ENCODE assay signal across 12 mouse cellular contexts in the genomic region with DNA sequence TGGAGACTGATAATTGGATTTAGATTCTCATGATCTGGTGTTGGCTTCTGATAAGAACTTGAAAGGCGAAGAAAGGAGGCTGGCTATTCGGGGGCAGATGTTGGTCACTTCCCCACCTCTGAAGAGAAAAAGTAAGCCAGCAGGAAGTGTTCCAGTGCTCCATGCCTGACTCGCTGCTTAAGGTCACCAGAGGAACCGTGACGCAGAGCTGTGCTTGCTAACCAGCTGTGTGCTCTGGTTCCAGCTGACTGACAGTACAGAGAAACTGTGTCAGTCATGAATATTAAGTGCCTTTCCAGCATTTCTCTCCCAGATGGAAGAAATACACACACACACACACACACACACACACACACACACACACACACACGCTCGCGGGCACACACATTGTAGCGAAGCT.
DNase-seq lines count a peak whose midpoint lies in the region; ATAC-seq lines count a peak whose summit lies in the region.
"Had no signal": no experiment of that assay in that cellular context is flagged by ENCODE, and none has a peak within 500 bp of the region (broad histone marks: within the 10 kb centered on the region; RNA-seq: fewer than 3 reads in every experiment).

No protein-coding gene starts in this region.

- H3K27ac ChIP-seq in midbrain, embryonic 15.5 days: peak overlapping the region; percentile 60
- H3K27ac ChIP-seq: limb, embryonic 12.5 days had no signal

- H3K4me2 ChIP-seq in midbrain, embryonic 15.5 days: peak overlapping the region; percentile 10; the same call in 1 of the 2 replicates
- H3K4me2 ChIP-seq: limb, embryonic 12.5 days had no signal

- peaks cover 31% of the 10 kb centered on the region for H3K4me1 ChIP-seq in midbrain, embryonic 15.5 days

- H3K9ac ChIP-seq in midbrain, embryonic 15.5 days: no peak overlapping the region
- H3K9ac ChIP-seq: limb, embryonic 12.5 days had no signal

- H3K4me3 ChIP-seq in midbrain, embryonic 15.5 days: no peak overlapping the region
- H3K4me3 ChIP-seq: limb, embryonic 12.5 days had no signal

- no peaks in the 10 kb centered on the region for H3K27me3 ChIP-seq in midbrain, embryonic 15.5 days (replicated peaks)
- H3K27me3 ChIP-seq: limb, embryonic 12.5 days had no signal

- peak; percentile 63 for DNase-seq in heart, adult 11 months
- DNase-seq in heart, postnatal 36 days: no peak
- DNase-seq in forelimb bud, embryonic 11.5 days (ENCODE audit: low read depth, low spot score): peak; percentile 40
- peak; percentile 25 to 64 for DNase-seq in kidney, postnatal 25 days
- no peak for DNase-seq in urinary bladder, postnatal 25 days (ENCODE audit: low spot score)
- DNase-seq in layer of hippocampus, postnatal 36 days: no peak
- DNase-seq: cerebellum, postnatal 25 days; right cerebral cortex, adult 18-20 months had no signal

- no peaks in the 10 kb centered on the region for H3K9me3 ChIP-seq in midbrain, embryonic 15.5 days
- H3K9me3 ChIP-seq: limb, embryonic 12.5 days had no signal

- WGBS in midbrain, embryonic 15.5 days: 25% methylated on average over 9 of the region's 9 CpGs

- no peaks in the 10 kb centered on the region for H3K36me3 ChIP-seq in midbrain, embryonic 15.5 days (replicated peaks)
- H3K36me3 ChIP-seq: limb, embryonic 12.5 days had no signal

- intact Hi-C loops in heart, postnatal 36 days (cut with DNase I): no loop called here

- peak; percentile 61; the same call in 1 of the 2 replicates for ATAC-seq in midbrain, embryonic 15.5 days (replicated peaks)
- ATAC-seq in megakaryocyte-erythroid progenitor cell, adult 5-6 weeks (replicated peaks; ENCODE audit: low FRiP score, low TSS enrichment, poor library complexity, severe bottlenecking): no peak
- ATAC-seq: intestine, embryonic 16.5 days had no signal

Comparison
In these comparisons a context has a peak if more than half of its experiments do, and no peak if none do; other contexts are left out.
1. DNase-seq: peak in heart, adult 11 months (single experiment), forelimb bud, embryonic 11.5 days (single experiment) and kidney, postnatal 25 days (2 of 2); none in heart, postnatal 36 days (0 of 2), urinary bladder, postnatal 25 days (single experiment) and layer of hippocampus, postnatal 36 days (0 of 2).